Mouse (Mus musculus): Measurements from ENCODE around the gene Rapgef5. TPM values are rescaled to one million over a fixed set of nuclear protein-coding genes. Genes with fewer than 3 reads are reported as not detected.

Gene Rapgef5
- polyA plus RNA-seq, 1 experiment from 2014 or later: 5.6 TPM

GRCm38 (mm10) chr12:117569671-117570070 lies 53.4 kb downstream of the Rapgef5 start:
- ATAC-seq (ENCODE audit: low FRiP score, low TSS enrichment) (no peak), DNase-seq (ENCODE audit: low spot score) (no peak)
- no peak overlapping the region for H3K9ac ChIP-seq (ENCODE audit: low read length)
- TF ChIP-seq EP300 (optimal IDR thresholded peaks at IDR 0.05): no peak
- TF ChIP-seq CTCF (IDR thresholded peaks at IDR 0.05; ENCODE audit: low read depth): peak; percentile 31; the same call in 1 of the 2 replicates
- H3K4me1 ChIP-seq (replicated peaks; ENCODE audit: control insufficient read depth, insufficient read depth): no peaks in the 10 kb centered on the region
- H3K27ac ChIP-seq (replicated peaks): no peak overlapping the region
- no peak overlapping the region for H3K4me3 ChIP-seq (ENCODE audit: low read depth, low read length)
- WGBS: 46% methylated on average over 2 of the region's 2 CpGs
- H3K36me3 ChIP-seq (ENCODE audit: control insufficient read depth, insufficient read depth, low read length): no peaks in the 10 kb centered on the region
- H3K9me3 ChIP-seq (ENCODE audit: control insufficient read depth, low read length): no peaks in the 10 kb centered on the region
- H3K4me2 ChIP-seq (replicated peaks; ENCODE audit: low read depth): no peak overlapping the region
- H3K27me3 ChIP-seq (ENCODE audit: control insufficient read depth, insufficient read depth, low read length): no peaks in the 10 kb centered on the region

DNA sequence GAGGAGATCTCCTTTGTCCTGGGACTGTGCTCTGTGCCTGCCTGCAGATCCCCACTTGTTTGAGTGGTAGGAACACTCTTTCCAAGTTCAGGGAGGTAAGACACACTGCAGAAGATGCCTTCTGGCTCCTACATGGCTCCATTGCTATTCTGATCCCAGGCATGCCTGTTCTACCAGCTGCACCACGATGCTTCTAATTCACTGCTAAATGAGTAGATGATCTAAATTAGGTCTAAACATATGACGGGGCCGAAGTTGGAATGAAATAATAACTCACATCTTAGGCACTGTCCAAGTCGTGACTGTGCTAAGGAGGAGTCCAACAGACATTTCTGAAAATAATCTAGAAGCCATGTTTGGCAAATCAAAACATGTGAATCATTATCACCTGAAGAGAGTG lies 68.0 kb downstream of the Rapgef5 start:
- Histone ChIP-seq H3K27ac (replicated peaks) (no peak overlapping the region), H3K4me1 (replicated peaks; ENCODE audit: control insufficient read depth, insufficient read depth) (no peaks in the 10 kb centered on the region), H3K4me3 (ENCODE audit: low read depth, low read length) (no peak overlapping the region), H3K9me3 (ENCODE audit: control insufficient read depth, low read length) (no peaks in the 10 kb centered on the region), H3K36me3 (ENCODE audit: control insufficient read depth, insufficient read depth, low read length) (no peaks in the 10 kb centered on the region; the same call in 1 of the 2 replicates), H3K4me2 (replicated peaks; ENCODE audit: low read depth) (no peak overlapping the region), H3K27me3 (ENCODE audit: control insufficient read depth, insufficient read depth, low read length) (no peaks in the 10 kb centered on the region), H3K9ac (ENCODE audit: low read length) (no peak overlapping the region)
- DNase-seq (ENCODE audit: low spot score) (no peak), ATAC-seq (ENCODE audit: low FRiP score, low TSS enrichment) (no peak)
- WGBS: 81% methylated on average over 4 of the region's 4 CpGs
- TF ChIP-seq CTCF (IDR thresholded peaks at IDR 0.05; ENCODE audit: low read depth): no peak
- TF ChIP-seq EP300 (optimal IDR thresholded peaks at IDR 0.05): no peak

GRCm38 (mm10) chr12:117585390-117585789 lies 69.1 kb downstream of the Rapgef5 start:
- DNase-seq (ENCODE audit: low spot score): no peak
- no peaks in the 10 kb centered on the region for H3K9me3 ChIP-seq (ENCODE audit: control insufficient read depth, low read length)
- H3K27me3 ChIP-seq (ENCODE audit: control insufficient read depth, insufficient read depth, low read length): no peaks in the 10 kb centered on the region
- H3K36me3 ChIP-seq (ENCODE audit: control insufficient read depth, insufficient read depth, low read length): no peaks in the 10 kb centered on the region; the same call in 1 of the 2 replicates
- no peak overlapping the region for H3K4me2 ChIP-seq (replicated peaks; ENCODE audit: low read depth)
- no peak for TF ChIP-seq CTCF (IDR thresholded peaks at IDR 0.05; ENCODE audit: low read depth)
- no peak for TF ChIP-seq EP300 (optimal IDR thresholded peaks at IDR 0.05)
- 78% methylated on average over 2 of the region's 2 CpGs for WGBS
- no peak overlapping the region for H3K4me3 ChIP-seq (ENCODE audit: low read depth, low read length)
- H3K9ac ChIP-seq (ENCODE audit: low read length): no peak overlapping the region
- no peak for ATAC-seq (ENCODE audit: low FRiP score, low TSS enrichment)
- H3K4me1 ChIP-seq (replicated peaks; ENCODE audit: control insufficient read depth, insufficient read depth): no peaks in the 10 kb centered on the region
- H3K27ac ChIP-seq (replicated peaks): no peak overlapping the region

DNA sequence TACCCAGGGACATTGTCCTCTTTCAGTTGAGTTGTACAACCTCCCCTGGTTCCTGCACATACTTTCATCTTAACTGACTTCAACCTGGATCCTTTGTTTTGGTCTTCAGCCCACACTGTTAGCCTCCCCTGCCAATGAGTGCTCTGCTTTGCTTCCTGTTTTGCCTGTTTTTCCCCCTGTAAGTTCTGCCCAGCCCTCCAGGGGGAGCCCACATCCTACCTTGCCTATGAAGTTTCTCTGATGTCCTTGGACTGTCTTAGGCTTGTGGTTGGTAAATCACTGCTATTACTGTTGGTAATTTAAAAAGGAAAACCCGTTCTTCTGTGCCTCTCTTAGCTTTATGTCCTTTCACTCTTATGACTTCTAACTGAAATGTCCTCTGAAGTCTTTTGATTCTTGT lies 69.8 kb downstream of the Rapgef5 start:
- Histone ChIP-seq H3K9me3 (ENCODE audit: control insufficient read depth, low read length) (no peaks in the 10 kb centered on the region), H3K27ac (replicated peaks) (no peak overlapping the region), H3K27me3 (ENCODE audit: control insufficient read depth, insufficient read depth, low read length) (no peaks in the 10 kb centered on the region), H3K9ac (ENCODE audit: low read length) (no peak overlapping the region), H3K36me3 (ENCODE audit: control insufficient read depth, insufficient read depth, low read length) (no peaks in the 10 kb centered on the region; the same call in 1 of the 2 replicates), H3K4me1 (replicated peaks; ENCODE audit: control insufficient read depth, insufficient read depth) (no peaks in the 10 kb centered on the region), H3K4me2 (replicated peaks; ENCODE audit: low read depth) (no peak overlapping the region), H3K4me3 (ENCODE audit: low read depth, low read length) (no peak overlapping the region)
- 37% methylated on average over 1 of the region's 1 CpGs for WGBS
- ATAC-seq (ENCODE audit: low FRiP score, low TSS enrichment) (peak; percentile 60; the same call in 1 of the 2 replicates), DNase-seq (ENCODE audit: low spot score) (peak; percentile 71)
- peak; percentile 88 for TF ChIP-seq CTCF (IDR thresholded peaks at IDR 0.05; ENCODE audit: low read depth)
- no peak for TF ChIP-seq EP300 (optimal IDR thresholded peaks at IDR 0.05)

DNA sequence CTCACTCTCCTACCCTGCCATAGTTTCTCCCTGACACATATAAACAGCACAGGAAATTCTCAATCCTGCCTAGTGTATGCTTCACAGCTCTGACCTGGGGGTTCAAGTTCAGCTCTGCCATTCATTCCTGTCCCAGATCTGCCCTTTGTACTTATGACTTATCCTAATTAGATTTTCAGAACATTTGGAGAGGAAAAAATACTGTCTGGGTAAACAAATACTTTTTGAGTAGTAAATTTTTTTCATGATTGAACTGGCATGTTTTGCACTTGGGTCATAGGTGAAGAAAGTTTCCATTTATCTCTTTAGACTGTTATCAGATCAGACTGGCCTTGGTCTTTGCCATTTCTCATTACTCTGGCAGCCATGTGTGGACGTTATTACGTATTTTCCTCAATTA lies 72.9 kb downstream of the Rapgef5 start:
- no peak overlapping the region for H3K4me2 ChIP-seq (replicated peaks; ENCODE audit: low read depth)
- DNase-seq (ENCODE audit: low spot score) (no peak), ATAC-seq (ENCODE audit: low FRiP score, low TSS enrichment) (no peak)
- H3K9ac ChIP-seq (ENCODE audit: low read length): no peak overlapping the region
- no peaks in the 10 kb centered on the region for H3K4me1 ChIP-seq (replicated peaks; ENCODE audit: control insufficient read depth, insufficient read depth)
- 85% methylated on average over 2 of the region's 2 CpGs for WGBS
- H3K4me3 ChIP-seq (ENCODE audit: low read depth, low read length): no peak overlapping the region
- H3K27ac ChIP-seq (replicated peaks): no peak overlapping the region
- H3K27me3 ChIP-seq (ENCODE audit: control insufficient read depth, insufficient read depth, low read length): no peaks in the 10 kb centered on the region
- H3K36me3 ChIP-seq (ENCODE audit: control insufficient read depth, insufficient read depth, low read length): no peaks in the 10 kb centered on the region; the same call in 1 of the 2 replicates
- no peak for TF ChIP-seq CTCF (IDR thresholded peaks at IDR 0.05; ENCODE audit: low read depth)
- no peak for TF ChIP-seq EP300 (optimal IDR thresholded peaks at IDR 0.05)
- H3K9me3 ChIP-seq (ENCODE audit: control insufficient read depth, low read length): no peaks in the 10 kb centered on the region

DNA sequence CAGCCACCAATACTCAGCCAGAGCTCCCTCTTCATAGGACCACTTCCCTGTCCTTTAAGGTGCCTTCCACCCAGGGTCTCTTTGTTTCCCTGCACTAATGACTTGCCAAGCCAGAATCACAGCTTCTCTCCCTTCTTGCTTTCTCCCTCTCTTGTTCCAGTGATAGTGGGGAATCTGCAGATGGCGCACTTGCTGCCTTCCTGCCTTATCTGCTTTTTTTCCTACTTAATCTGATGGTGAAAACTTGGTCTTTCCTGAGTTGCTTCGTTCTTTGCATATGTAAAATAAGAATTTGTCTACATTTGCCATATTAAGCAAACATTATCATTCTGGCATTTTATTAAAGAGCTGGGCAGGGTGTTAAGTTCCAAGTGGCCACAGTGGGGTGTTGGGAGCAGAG lies 75.7 kb downstream of the Rapgef5 start:
- Histone ChIP-seq H3K36me3 (ENCODE audit: control insufficient read depth, insufficient read depth, low read length) (no peaks in the 10 kb centered on the region), H3K4me3 (ENCODE audit: low read depth, low read length) (no peak overlapping the region), H3K27ac (replicated peaks) (no peak overlapping the region), H3K4me2 (replicated peaks; ENCODE audit: low read depth) (no peak overlapping the region), H3K9me3 (ENCODE audit: control insufficient read depth, low read length) (no peaks in the 10 kb centered on the region), H3K4me1 (replicated peaks; ENCODE audit: control insufficient read depth, insufficient read depth) (no peaks in the 10 kb centered on the region), H3K27me3 (ENCODE audit: control insufficient read depth, insufficient read depth, low read length) (no peaks in the 10 kb centered on the region), H3K9ac (ENCODE audit: low read length) (no peak overlapping the region)
- TF ChIP-seq CTCF (IDR thresholded peaks at IDR 0.05; ENCODE audit: low read depth): peak; percentile 36
- TF ChIP-seq EP300 (optimal IDR thresholded peaks at IDR 0.05): no peak
- DNase-seq (ENCODE audit: low spot score) (no peak), ATAC-seq (ENCODE audit: low FRiP score, low TSS enrichment) (no peak)
- 32% methylated on average over 2 of the region's 2 CpGs for WGBS

Measured in stomach, postnatal 0 days (tissue).